Mouse (Mus musculus): ENCODE data around the gene Mylip. TPM values are rescaled to one million over a fixed set of nuclear protein-coding genes. Genes with fewer than 3 reads are reported as not detected.
A peak's percentile ranks its signal among the peaks of the same experiment; 100 is the strongest.

Gene Mylip
- total and polyA plus RNA-seq, 3 experiments = 0.13 TPM; not detected in 2

DNA sequence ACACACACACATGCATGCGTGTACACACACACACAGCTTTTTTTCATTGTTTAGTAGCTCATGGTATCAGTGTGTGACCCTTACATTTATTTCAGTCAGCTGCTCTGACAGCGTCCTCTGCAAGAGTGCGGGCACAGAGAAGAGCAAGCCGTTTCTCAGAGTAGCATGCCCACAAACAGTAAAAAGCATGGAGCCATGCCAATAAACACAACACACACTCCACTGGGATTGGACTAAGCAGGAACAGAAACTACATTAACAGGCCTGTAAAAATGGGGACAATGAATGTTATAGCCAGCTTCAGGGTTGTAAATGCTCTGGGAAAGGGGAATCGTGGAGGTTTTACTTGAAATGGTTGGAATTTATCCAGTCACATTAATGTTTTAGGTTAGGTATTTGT, 50.7 kb downstream of the Mylip start:
- Histone ChIP-seq H3K4me2 (ENCODE audit: insufficient read depth, low read depth, poor library complexity, severe bottlenecking) (no peak overlapping the region), H3K9me3 (replicated peaks; ENCODE audit: low read length) (no peaks in the 10 kb centered on the region), H3K27me3 (replicated peaks) (no peaks in the 10 kb centered on the region), H3K4me3 (replicated peaks in 1 of 3; ENCODE audit: low read depth in 2 of 3, low read length in 2 of 3, poor library complexity in 1 of 3) (no peak overlapping the region), H3K4me1 (ENCODE audit: control insufficient read depth in 1 of 2, insufficient read depth in 2 of 2) (peaks cover 5 to 13% of the 10 kb centered on the region in 2 experiments; a peak in 3 of 4 replicates), H3K79me2 (replicated peaks; ENCODE audit: control insufficient read depth, extremely low read depth, insufficient read depth, poor library complexity, severe bottlenecking) (no peaks in the 10 kb centered on the region), H3K9ac (ENCODE audit: insufficient read depth, low read depth) (no peak overlapping the region), H3K27ac (ENCODE audit: insufficient read depth, low read depth) (no peak overlapping the region), H3K36me3 (replicated peaks in 1 of 2; ENCODE audit: control insufficient read depth in 1 of 2, insufficient read depth in 1 of 2, low read length in 1 of 2) (no peaks in the 10 kb centered on the region)
- dilution Hi-C loops (cut with MboI; ENCODE audit: extremely low pct_ligation_motif_present, extremely low pct_unique_long_range_greater_than_20kb, low sequenced_read_pairs) (no loop called here), in situ Hi-C loops (cut with MboI; ENCODE audit: low pct_ligation_motif_present, low pct_unique_long_range_greater_than_20kb, low sequenced_read_pairs) (no loop called here)
- no peak for DNase-seq (ENCODE audit: extremely low read depth)
- TF ChIP-seq RCOR1 (conservative IDR thresholded peaks at IDR 0.05; ENCODE audit: low read depth, low read length) (no peak), ELF1 (IDR thresholded peaks at IDR 0.05; ENCODE audit: low read depth, low read length) (no peak), MAZ (IDR thresholded peaks at IDR 0.05; ENCODE audit: low read depth, low read length) (no peak), USF2 (conservative IDR thresholded peaks at IDR 0.05; ENCODE audit: low read depth, low read length) (no peak), BHLHE40 (IDR thresholded peaks at IDR 0.05; ENCODE audit: low read depth, low read length) (no peak), POLR2A (IDR thresholded peaks at IDR 0.05; ENCODE audit: low read depth, low read length) (no peak), PAX5 (IDR thresholded peaks at IDR 0.05; ENCODE audit: low read length) (no peak), UBTF (IDR thresholded peaks at IDR 0.05; ENCODE audit: low read depth, low read length) (no peak), MAX (IDR thresholded peaks at IDR 0.05; ENCODE audit: low read length) (no peak), MXI1 (IDR thresholded peaks at IDR 0.05; ENCODE audit: low read depth, low read length) (no peak), ZC3H11A (IDR thresholded peaks at IDR 0.05; ENCODE audit: low read depth, low read length) (no peak), JUND (conservative IDR thresholded peaks at IDR 0.05; ENCODE audit: low read depth, low read length) (no peak), GABPA (IDR thresholded peaks at IDR 0.05; ENCODE audit: insufficient replicate concordance, low read depth, low read length) (no peak), ETS1 (conservative IDR thresholded peaks at IDR 0.05; ENCODE audit: low read depth, low read length) (no peak), IRF4 (IDR thresholded peaks at IDR 0.05; ENCODE audit: low read depth, low read length) (no peak), HCFC1 (IDR thresholded peaks at IDR 0.05; ENCODE audit: low read depth, low read length) (no peak)

DNA sequence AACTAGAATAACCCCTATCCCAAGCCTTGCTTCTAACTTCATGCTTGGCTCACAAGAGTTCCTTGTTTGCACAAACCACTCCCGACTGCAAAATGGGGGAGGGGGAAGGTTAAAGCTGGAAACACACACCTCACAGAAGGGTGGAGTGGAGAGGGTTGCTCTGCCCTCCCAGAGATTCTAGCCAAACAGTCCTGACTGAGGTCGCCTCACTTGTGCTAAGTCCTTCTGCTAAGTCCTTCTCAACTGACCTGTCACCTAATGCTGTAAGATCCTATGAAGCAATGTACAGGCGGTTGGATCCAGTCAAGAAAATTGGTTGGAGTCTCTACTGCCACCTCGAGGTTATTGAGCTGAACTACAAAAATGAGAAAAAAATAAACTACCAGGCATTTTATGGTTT, 52.9 kb downstream of the Mylip start:
- peak; percentile 38 for DNase-seq (ENCODE audit: extremely low read depth)
- dilution Hi-C loops (cut with MboI; ENCODE audit: extremely low pct_ligation_motif_present, extremely low pct_unique_long_range_greater_than_20kb, low sequenced_read_pairs) (no loop called here), in situ Hi-C loops (cut with MboI; ENCODE audit: low pct_ligation_motif_present, low pct_unique_long_range_greater_than_20kb, low sequenced_read_pairs) (no loop called here)
- Histone ChIP-seq H3K9ac (ENCODE audit: insufficient read depth, low read depth) (no peak overlapping the region), H3K27ac (ENCODE audit: insufficient read depth, low read depth) (no peak overlapping the region), H3K4me1 (ENCODE audit: control insufficient read depth in 1 of 2, insufficient read depth in 2 of 2) (peaks cover 5 to 13% of the 10 kb centered on the region in 2 experiments; a peak in 3 of 4 replicates), H3K9me3 (replicated peaks; ENCODE audit: low read length) (no peaks in the 10 kb centered on the region), H3K79me2 (replicated peaks; ENCODE audit: control insufficient read depth, extremely low read depth, insufficient read depth, poor library complexity, severe bottlenecking) (no peaks in the 10 kb centered on the region), H3K36me3 (replicated peaks in 1 of 2; ENCODE audit: control insufficient read depth in 1 of 2, insufficient read depth in 1 of 2, low read length in 1 of 2) (no peaks in the 10 kb centered on the region), H3K4me3 (replicated peaks in 1 of 3; ENCODE audit: low read depth in 2 of 3, low read length in 2 of 3, poor library complexity in 1 of 3) (no peak overlapping the region), H3K27me3 (replicated peaks) (no peaks in the 10 kb centered on the region), H3K4me2 (ENCODE audit: insufficient read depth, low read depth, poor library complexity, severe bottlenecking) (no peak overlapping the region)
- TF ChIP-seq SMC3 (IDR thresholded peaks at IDR 0.05; ENCODE audit: low read depth, low read length) = peak; percentile 71
- 0 out of 2 replicates have a peak, but pooled peaks have one; percentile 13 for TF ChIP-seq JUND (conservative IDR thresholded peaks at IDR 0.05; ENCODE audit: low read depth, low read length)
- peak; percentile 57 for TF ChIP-seq ZNF384 (IDR thresholded peaks at IDR 0.05; ENCODE audit: low read depth, low read length)
- peak; percentile 81 for TF ChIP-seq RAD21 (IDR thresholded peaks at IDR 0.05; ENCODE audit: low read depth, low read length)
- TF ChIP-seq MAFK (IDR thresholded peaks at IDR 0.05; ENCODE audit: insufficient replicate concordance, low read length) = no peak
- peak; percentile 46; the same call in 1 of the 2 replicates for TF ChIP-seq ZC3H11A (IDR thresholded peaks at IDR 0.05; ENCODE audit: low read depth, low read length)
- TF ChIP-seq KAT2A (IDR thresholded peaks at IDR 0.05; ENCODE audit: insufficient replicate concordance, low read length) = no peak
- TF ChIP-seq CTCF (conservative IDR thresholded peaks at IDR 0.05 in 1 of 2, IDR thresholded peaks at IDR 0.05 in 1 of 2; ENCODE audit: low read depth in 2 of 2, low read length in 2 of 2) = peak; percentile 41 to 73

Data from CH12.LX (cell line).